Mouse (Mus musculus) CD4-positive naive resting alpha-beta T cell, adult 57 days (primary cell): ENCODE results near the gene Ndufa13. TPM values are rescaled to one million over a fixed set of nuclear protein-coding genes. Genes with fewer than 3 reads are reported as not detected.

Source experiments
- total RNA-seq: library from RNA; stranded (reverse); gene quantifications from one replicate; pipeline ENCODE4 v1.2.4, GENCODE M21; 2023

The Ndufa13 gene
- total RNA-seq: 52.0 TPM

GRCm38 (mm10) chr8:69902163-69903062 lies at the start of gene Ndufa13, which contains the start of the genes Tssk6 and Yjefn3:
Gene Ndufa13, minus strand, starts transcription at chr8:69902558.
Gene Tssk6, plus strand, starts transcription at chr8:69902184.
Gene Yjefn3, minus strand, starts transcription at chr8:69902712.

GRCm38 (mm10) chr8:69887289-69888243 lies 14.8 kb downstream of the Ndufa13 start, which contains the start of gene Cilp2:
Gene Cilp2, minus strand, starts transcription at chr8:69887687.

Other genes starting within 250 kb of the Ndufa13 start
- gene Zfp964, start 248.1 kb downstream of the Ndufa13 start, total RNA-seq: 0.27 TPM
- 67.6 TPM for gene Zfp869, start 191.8 kb downstream of the Ndufa13 start, total RNA-seq
- gene Zfp963, start 152.6 kb downstream of the Ndufa13 start, total RNA-seq: 4.3 TPM
- gene Gm20422, start 127.7 kb downstream of the Ndufa13 start, total RNA-seq: not detected
- 65.7 TPM for gene Atp13a1, start 111.4 kb downstream of the Ndufa13 start, total RNA-seq
- gene Zfp866, start 111.4 kb downstream of the Ndufa13 start, total RNA-seq: 36.3 TPM
- 254 TPM for gene Gmip, start 93.9 kb downstream of the Ndufa13 start, total RNA-seq
- gene Lpar2, start 80.1 kb downstream of the Ndufa13 start, total RNA-seq: 4.0 TPM
- 3.2 TPM for gene Pbx4, start 70.1 kb downstream of the Ndufa13 start, total RNA-seq
- not detected for gene Cilp2, start 14.9 kb downstream of the Ndufa13 start, total RNA-seq
- 0.89 TPM for gene Tssk6, start 374 bp downstream of the Ndufa13 start, total RNA-seq
- 2.8 TPM for gene Yjefn3, start 154 bp upstream of the Ndufa13 start, total RNA-seq
- gene Gatad2a, start 93.8 kb upstream of the Ndufa13 start, total RNA-seq: 90.5 TPM
- 137 TPM for gene Mau2, start 140.2 kb upstream of the Ndufa13 start, total RNA-seq
- gene Sugp1, start 140.3 kb upstream of the Ndufa13 start, total RNA-seq: 50.6 TPM
- gene Tm6sf2, start 170.4 kb upstream of the Ndufa13 start, total RNA-seq: not detected
- gene Hapln4, start 180.9 kb upstream of the Ndufa13 start, total RNA-seq: not detected
- not detected for gene Ncan, start 218.3 kb upstream of the Ndufa13 start, total RNA-seq
- 33.8 TPM for gene Nr2c2ap, start 228.8 kb upstream of the Ndufa13 start, total RNA-seq
- gene Rfxank, start 236.6 kb upstream of the Ndufa13 start, total RNA-seq: 30.7 TPM
- gene Borcs8, start 236.9 kb upstream of the Ndufa13 start, total RNA-seq: 52.4 TPM
- gene Mef2b, start 237.2 kb upstream of the Ndufa13 start, total RNA-seq: 5.2 TPM